Mouse (Mus musculus): ENCODE results near the gene Ipo8. TPM values are rescaled to one million over a fixed set of nuclear protein-coding genes. Genes with fewer than 3 reads are reported as not detected.

The Ipo8 gene
- polyA plus RNA-seq, 1 experiment from 2014 or later, result 23.0 TPM

DNA sequence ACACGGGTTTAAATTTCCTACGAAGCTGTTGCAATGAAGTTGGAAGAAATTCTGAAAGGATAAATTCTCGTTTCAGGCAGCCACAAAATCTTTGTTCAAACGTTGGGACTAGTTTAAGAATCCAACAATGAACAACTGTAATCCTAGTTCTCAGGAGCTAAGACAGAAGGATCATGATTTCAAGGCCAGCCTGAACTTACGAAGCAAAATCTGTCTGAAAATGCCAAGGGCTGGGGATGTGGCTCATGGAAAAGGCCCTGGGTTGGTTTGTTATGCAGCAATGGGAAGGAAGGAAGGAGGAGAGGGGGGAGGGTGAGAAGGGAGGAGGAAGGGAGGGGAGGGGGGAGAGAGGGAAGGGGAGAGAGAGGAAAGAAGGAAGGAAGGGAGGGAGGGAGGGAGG, 14.5 kb downstream of the Ipo8 start:
- 87% methylated on average over 5 of the region's 5 CpGs for WGBS

DNA sequence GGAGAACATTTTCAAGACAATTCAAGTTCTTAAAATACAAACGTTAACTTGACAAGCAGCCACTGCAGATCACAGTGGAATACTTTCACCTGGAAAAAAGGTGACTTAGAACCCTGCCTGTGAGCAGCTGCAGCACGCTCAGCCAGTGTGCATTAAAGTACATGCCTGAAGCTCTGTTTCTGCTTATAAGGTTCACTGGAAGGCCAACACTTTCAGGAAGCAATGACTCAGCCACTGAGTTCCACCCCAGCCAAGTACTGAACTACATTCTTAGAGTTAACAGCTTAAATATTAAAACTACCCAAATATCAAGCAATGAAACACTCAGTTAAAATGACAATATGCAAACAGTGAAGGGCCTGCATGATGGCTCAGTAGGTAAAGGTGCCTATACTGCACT, 20.1 kb downstream of the Ipo8 start:
- no peaks in the 10 kb centered on the region for H3K9me3 ChIP-seq (ENCODE audit: control insufficient read depth, low read length)
- no peak overlapping the region for H3K4me3 ChIP-seq (replicated peaks; ENCODE audit: low read length)
- H3K9ac ChIP-seq (replicated peaks; ENCODE audit: low read depth, low read length), result no peak overlapping the region
- H3K4me2 ChIP-seq (ENCODE audit: low read length), result no peak overlapping the region
- no peaks in the 10 kb centered on the region for H3K4me1 ChIP-seq (replicated peaks; ENCODE audit: control insufficient read depth, insufficient read depth, low read length)
- 93% methylated on average over 2 of the region's 2 CpGs for WGBS
- H3K36me3 ChIP-seq (ENCODE audit: control insufficient read depth, insufficient read depth), result peaks cover 23% of the 10 kb centered on the region
- ATAC-seq, result no peak
- no peaks in the 10 kb centered on the region for H3K27me3 ChIP-seq (replicated peaks; ENCODE audit: control insufficient read depth, insufficient read depth, low read length)
- no peak overlapping the region for H3K27ac ChIP-seq (ENCODE audit: low read length)

More for the DNA sequence above, 14.5 kb downstream of the Ipo8 start:
- H3K4me2 ChIP-seq (ENCODE audit: low read length), result no peak overlapping the region
- no peak for ATAC-seq
- H3K4me1 ChIP-seq (replicated peaks; ENCODE audit: control insufficient read depth, insufficient read depth, low read length), result no peaks in the 10 kb centered on the region
- H3K4me3 ChIP-seq (replicated peaks; ENCODE audit: low read length), result no peak overlapping the region
- peaks cover 13% of the 10 kb centered on the region for H3K36me3 ChIP-seq (ENCODE audit: control insufficient read depth, insufficient read depth)
- H3K27ac ChIP-seq (ENCODE audit: low read length), result no peak overlapping the region
- H3K9ac ChIP-seq (replicated peaks; ENCODE audit: low read depth, low read length), result no peak overlapping the region
- H3K9me3 ChIP-seq (ENCODE audit: control insufficient read depth, low read length), result no peaks in the 10 kb centered on the region
- no peaks in the 10 kb centered on the region for H3K27me3 ChIP-seq (replicated peaks; ENCODE audit: control insufficient read depth, insufficient read depth, low read length)

DNA sequence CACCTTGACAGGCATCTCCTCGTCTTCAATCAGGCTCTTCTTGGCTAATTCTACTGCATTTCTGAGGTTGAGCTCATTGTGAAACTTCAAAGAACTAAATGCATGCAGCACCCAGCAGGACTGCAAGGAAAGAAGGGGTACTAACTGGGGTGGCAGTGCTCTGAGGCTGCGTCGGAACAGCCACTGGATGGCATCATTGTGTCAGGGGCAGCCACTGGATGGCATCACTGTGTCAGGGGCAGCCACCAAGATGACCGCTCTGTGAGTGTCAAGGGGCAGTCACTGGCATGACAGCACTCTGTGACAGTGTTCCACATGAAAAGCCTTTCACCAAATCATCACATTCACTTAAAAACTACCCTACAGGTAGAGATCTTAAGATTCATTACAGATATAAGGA, 31.5 kb downstream of the Ipo8 start:
- Histone ChIP-seq H3K36me3 (ENCODE audit: control insufficient read depth, insufficient read depth) (peaks cover 27% of the 10 kb centered on the region), H3K4me3 (replicated peaks; ENCODE audit: low read length) (no peak overlapping the region), H3K27ac (ENCODE audit: low read length) (no peak overlapping the region), H3K9me3 (ENCODE audit: control insufficient read depth, low read length) (no peaks in the 10 kb centered on the region), H3K4me1 (replicated peaks; ENCODE audit: control insufficient read depth, insufficient read depth, low read length) (no peaks in the 10 kb centered on the region), H3K27me3 (replicated peaks; ENCODE audit: control insufficient read depth, insufficient read depth, low read length) (no peaks in the 10 kb centered on the region), H3K9ac (replicated peaks; ENCODE audit: low read depth, low read length) (no peak overlapping the region), H3K4me2 (ENCODE audit: low read length) (no peak overlapping the region)
- ATAC-seq, result no peak
- WGBS, result 79% methylated on average over 4 of the region's 4 CpGs

DNA sequence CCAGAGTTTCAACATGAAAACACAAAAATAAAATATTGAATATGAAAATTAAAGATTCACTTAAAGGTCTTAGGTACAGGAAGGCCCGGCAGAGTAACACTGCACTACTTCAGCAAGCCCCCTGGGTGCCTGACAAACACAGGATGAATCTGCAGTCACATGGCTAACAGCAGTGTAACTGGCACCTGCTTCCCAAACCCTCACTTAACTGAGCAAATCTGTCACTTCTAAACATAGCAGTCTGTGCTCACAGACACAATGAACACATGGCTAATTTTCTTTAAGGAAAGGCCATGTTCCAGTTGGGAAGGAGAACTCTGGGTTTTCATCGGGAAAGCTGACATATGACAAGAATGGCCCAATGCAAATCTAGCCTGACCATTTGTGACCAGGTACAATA, 36.1 kb downstream of the Ipo8 start:
- Histone ChIP-seq H3K9me3 (ENCODE audit: control insufficient read depth, low read length) (no peaks in the 10 kb centered on the region), H3K4me3 (replicated peaks; ENCODE audit: low read length) (no peak overlapping the region), H3K27ac (ENCODE audit: low read length) (no peak overlapping the region), H3K9ac (replicated peaks; ENCODE audit: low read depth, low read length) (no peak overlapping the region), H3K27me3 (replicated peaks; ENCODE audit: control insufficient read depth, insufficient read depth, low read length) (no peaks in the 10 kb centered on the region), H3K36me3 (ENCODE audit: control insufficient read depth, insufficient read depth) (peaks cover 23% of the 10 kb centered on the region), H3K4me1 (replicated peaks; ENCODE audit: control insufficient read depth, insufficient read depth, low read length) (no peaks in the 10 kb centered on the region), H3K4me2 (ENCODE audit: low read length) (no peak overlapping the region)
- ATAC-seq, result peak; percentile 50; the same call in 1 of the 2 replicates
- 74% methylated on average over 2 of the region's 2 CpGs for WGBS

DNA sequence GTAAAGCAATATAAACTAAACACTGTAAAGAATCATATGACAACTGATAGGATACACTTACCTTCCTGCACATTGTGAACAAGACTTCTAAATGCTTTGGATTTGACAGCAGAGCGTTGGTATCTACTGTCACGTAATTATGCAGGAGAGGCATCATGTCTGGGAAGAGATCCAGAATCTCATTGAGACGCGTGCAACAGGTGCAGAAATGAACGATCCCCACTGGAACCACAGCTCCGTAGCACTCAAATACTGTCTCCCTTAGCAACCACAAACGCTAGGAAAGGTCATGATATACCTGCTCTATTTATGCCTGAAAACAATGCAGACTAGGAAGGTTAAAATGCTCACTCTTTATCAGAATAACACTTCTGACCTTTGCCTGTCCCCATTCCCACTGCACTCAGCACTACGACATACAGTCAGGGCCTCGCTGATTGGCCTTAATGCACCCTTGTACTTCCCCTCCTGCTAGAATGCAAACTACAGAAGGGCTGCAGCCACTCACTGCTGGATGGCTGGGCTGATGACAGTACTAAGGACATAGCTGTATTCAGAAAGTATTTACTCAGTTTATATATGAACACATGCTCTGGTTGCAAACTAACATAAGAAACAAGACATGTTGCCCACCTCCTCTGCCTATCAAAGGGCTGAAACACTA, 42.1 kb downstream of the Ipo8 start:
- 65% methylated on average over 9 of the region's 9 CpGs for WGBS

GRCm38 (mm10) chr6:148786186-148786585, 45.1 kb downstream of the Ipo8 start:
- H3K27ac ChIP-seq (ENCODE audit: low read length), result no peak overlapping the region
- no peak overlapping the region for H3K4me2 ChIP-seq (ENCODE audit: low read length)
- H3K36me3 ChIP-seq (ENCODE audit: control insufficient read depth, insufficient read depth), result peaks cover 30% of the 10 kb centered on the region
- 93% methylated on average over 5 of the region's 5 CpGs for WGBS
- H3K4me1 ChIP-seq (replicated peaks; ENCODE audit: control insufficient read depth, insufficient read depth, low read length), result no peaks in the 10 kb centered on the region
- no peak overlapping the region for H3K4me3 ChIP-seq (replicated peaks; ENCODE audit: low read length)
- no peak overlapping the region for H3K9ac ChIP-seq (replicated peaks; ENCODE audit: low read depth, low read length)
- no peak for ATAC-seq
- H3K9me3 ChIP-seq (ENCODE audit: control insufficient read depth, low read length), result no peaks in the 10 kb centered on the region
- no peaks in the 10 kb centered on the region for H3K27me3 ChIP-seq (replicated peaks; ENCODE audit: control insufficient read depth, insufficient read depth, low read length)

More for the DNA sequence above, 42.1 kb downstream of the Ipo8 start:
- Histone ChIP-seq H3K9me3 (ENCODE audit: control insufficient read depth, low read length) (no peaks in the 10 kb centered on the region), H3K4me3 (replicated peaks; ENCODE audit: low read length) (no peak overlapping the region), H3K27me3 (replicated peaks; ENCODE audit: control insufficient read depth, insufficient read depth, low read length) (no peaks in the 10 kb centered on the region), H3K27ac (ENCODE audit: low read length) (no peak overlapping the region), H3K9ac (replicated peaks; ENCODE audit: low read depth, low read length) (no peak overlapping the region), H3K36me3 (ENCODE audit: control insufficient read depth, insufficient read depth) (peaks cover 20% of the 10 kb centered on the region), H3K4me2 (ENCODE audit: low read length) (no peak overlapping the region), H3K4me1 (replicated peaks; ENCODE audit: control insufficient read depth, insufficient read depth, low read length) (no peaks in the 10 kb centered on the region)
- 0 out of 2 replicates have a peak, but pooled peaks have one; percentile 49 for ATAC-seq

DNA sequence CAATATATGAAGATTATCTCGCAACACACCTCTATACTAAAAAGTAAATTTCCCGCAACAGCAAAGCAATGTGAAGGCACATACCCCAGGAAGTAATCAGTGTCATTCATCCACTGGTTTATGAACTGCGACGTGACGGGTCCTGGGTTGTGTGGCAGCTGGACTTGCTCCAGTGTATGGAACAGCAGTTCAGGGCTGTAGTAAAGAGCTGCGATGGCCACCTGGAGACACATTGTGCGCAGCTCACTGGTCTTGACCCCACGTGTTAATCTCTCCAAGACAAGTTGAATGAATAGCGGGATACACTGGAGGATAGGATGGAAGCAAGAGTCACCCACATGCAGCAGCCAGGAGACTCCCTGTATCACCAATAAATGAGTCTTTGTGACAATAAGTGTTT, 46.8 kb downstream of the Ipo8 start:
- Histone ChIP-seq H3K9ac (replicated peaks; ENCODE audit: low read depth, low read length) (no peak overlapping the region), H3K4me2 (ENCODE audit: low read length) (no peak overlapping the region), H3K27ac (ENCODE audit: low read length) (no peak overlapping the region), H3K4me3 (replicated peaks; ENCODE audit: low read length) (no peak overlapping the region), H3K27me3 (replicated peaks; ENCODE audit: control insufficient read depth, insufficient read depth, low read length) (no peaks in the 10 kb centered on the region), H3K36me3 (ENCODE audit: control insufficient read depth, insufficient read depth) (peaks cover 35% of the 10 kb centered on the region), H3K9me3 (ENCODE audit: control insufficient read depth, low read length) (no peaks in the 10 kb centered on the region), H3K4me1 (replicated peaks; ENCODE audit: control insufficient read depth, insufficient read depth, low read length) (no peaks in the 10 kb centered on the region)
- WGBS, result 91% methylated on average over 9 of the region's 9 CpGs
- no peak for ATAC-seq

DNA sequence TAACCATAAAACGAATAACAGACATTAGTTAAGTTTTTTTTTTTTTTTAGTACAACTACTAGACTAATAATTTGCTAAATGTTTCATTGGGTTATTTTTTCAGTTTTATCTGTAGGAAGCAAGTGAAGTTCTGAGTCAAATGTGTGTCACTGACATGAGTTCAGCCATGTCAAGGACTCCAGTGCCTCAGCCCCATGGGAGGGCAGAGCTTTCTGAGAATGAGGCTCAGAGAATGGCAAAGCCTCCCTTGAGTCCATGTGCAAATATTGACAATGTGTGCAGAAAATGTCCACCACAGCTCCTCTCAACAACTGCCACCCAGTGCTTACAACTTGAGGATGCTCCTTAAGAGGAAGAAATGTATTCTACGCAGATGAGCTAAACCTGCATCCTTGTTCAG, 55.0 kb downstream of the Ipo8 start:
- Histone ChIP-seq H3K27me3 (replicated peaks; ENCODE audit: control insufficient read depth, insufficient read depth, low read length) (no peaks in the 10 kb centered on the region), H3K36me3 (ENCODE audit: control insufficient read depth, insufficient read depth) (peaks cover 12% of the 10 kb centered on the region; the same call in 1 of the 2 replicates), H3K4me3 (replicated peaks; ENCODE audit: low read length) (no peak overlapping the region), H3K4me1 (replicated peaks; ENCODE audit: control insufficient read depth, insufficient read depth, low read length) (no peaks in the 10 kb centered on the region), H3K27ac (ENCODE audit: low read length) (no peak overlapping the region), H3K9ac (replicated peaks; ENCODE audit: low read depth, low read length) (no peak overlapping the region), H3K4me2 (ENCODE audit: low read length) (no peak overlapping the region), H3K9me3 (ENCODE audit: control insufficient read depth, low read length) (no peaks in the 10 kb centered on the region)
- WGBS, result 95% methylated on average over 2 of the region's 2 CpGs
- no peak for ATAC-seq

DNA sequence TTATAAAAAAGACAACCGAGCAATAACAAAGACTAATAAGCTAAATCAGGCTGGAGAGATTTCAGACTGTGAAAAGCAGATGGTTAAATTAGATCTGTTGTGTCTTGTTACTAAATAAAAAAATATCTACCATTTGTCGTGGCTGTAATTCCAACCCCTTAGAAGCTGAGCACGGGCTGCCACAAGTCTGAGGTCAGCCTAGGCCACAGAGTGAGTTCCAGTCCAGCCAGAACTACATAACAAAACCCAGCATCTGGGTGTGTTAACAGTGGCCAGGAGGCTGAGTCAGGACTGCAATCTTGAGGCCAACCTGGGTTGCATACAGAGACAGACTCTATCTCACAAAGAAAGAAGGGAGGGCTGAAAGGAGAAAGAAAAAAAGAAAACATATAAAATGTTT, 59.8 kb downstream of the Ipo8 start:
- peaks cover 6% of the 10 kb centered on the region; the same call in 1 of the 2 replicates for H3K36me3 ChIP-seq (ENCODE audit: control insufficient read depth, insufficient read depth)
- no peak overlapping the region for H3K4me3 ChIP-seq (replicated peaks; ENCODE audit: low read length)
- H3K4me2 ChIP-seq (ENCODE audit: low read length), result no peak overlapping the region
- H3K27me3 ChIP-seq (replicated peaks; ENCODE audit: control insufficient read depth, insufficient read depth, low read length), result no peaks in the 10 kb centered on the region
- no peaks in the 10 kb centered on the region for H3K9me3 ChIP-seq (ENCODE audit: control insufficient read depth, low read length)
- ATAC-seq, result no peak
- H3K27ac ChIP-seq (ENCODE audit: low read length), result no peak overlapping the region
- 67% methylated on average over 3 of the region's 3 CpGs for WGBS
- no peaks in the 10 kb centered on the region for H3K4me1 ChIP-seq (replicated peaks; ENCODE audit: control insufficient read depth, insufficient read depth, low read length)
- no peak overlapping the region for H3K9ac ChIP-seq (replicated peaks; ENCODE audit: low read depth, low read length)

- no peak overlapping the region for H3K4me2 ChIP-seq (ENCODE audit: low read length)
- H3K4me3 ChIP-seq (replicated peaks; ENCODE audit: low read length), result no peak overlapping the region
- no peak overlapping the region for H3K27ac ChIP-seq (ENCODE audit: low read length)
- H3K9me3 ChIP-seq (ENCODE audit: control insufficient read depth, low read length), result no peaks in the 10 kb centered on the region
- H3K36me3 ChIP-seq (ENCODE audit: control insufficient read depth, insufficient read depth), result 0 out of 2 replicates have a peak, but pooled peaks cover 3% of the 10 kb centered on the region
- H3K9ac ChIP-seq (replicated peaks; ENCODE audit: low read depth, low read length), result no peak overlapping the region
- 84% methylated on average over 12 of the region's 12 CpGs for WGBS
- no peaks in the 10 kb centered on the region for H3K4me1 ChIP-seq (replicated peaks; ENCODE audit: control insufficient read depth, insufficient read depth, low read length)
- H3K27me3 ChIP-seq (replicated peaks; ENCODE audit: control insufficient read depth, insufficient read depth, low read length), result no peaks in the 10 kb centered on the region
- no peak for ATAC-seq
Observed at GRCm38 (mm10) chr6:148768419-148768818, 62.8 kb downstream of the Ipo8 start.

Measured in forebrain, embryonic 16.5 days (tissue).